Mouse (Mus musculus): Measurements from ENCODE around the gene Pou3f3. TPM values are rescaled to one million over a fixed set of nuclear protein-coding genes. Genes with fewer than 3 reads are reported as not detected.

Pou3f3 gene
- polyA plus RNA-seq, 1 experiment = 0.09 TPM

DNA sequence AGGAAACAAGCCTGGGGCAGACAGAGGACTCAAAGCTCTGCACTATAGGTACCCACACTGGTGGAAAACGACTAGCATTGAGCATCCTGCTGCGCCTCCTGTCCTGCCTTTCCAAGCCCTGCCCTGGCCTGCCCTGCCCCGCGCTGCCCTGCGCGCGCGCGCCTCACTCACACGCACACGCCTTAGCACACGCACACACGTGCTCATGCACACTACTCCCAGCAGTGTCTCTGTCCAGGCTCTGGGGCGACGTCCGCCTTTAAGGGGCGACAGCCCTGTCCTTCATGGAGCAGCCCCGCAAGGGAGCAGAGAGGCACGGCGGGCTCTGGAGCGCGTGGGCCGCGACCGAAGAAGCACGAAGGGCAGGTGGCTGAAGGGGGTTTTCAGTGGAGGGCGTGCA is 11.2 kb upstream of the Pou3f3 start:
- H3K4me3 ChIP-seq (ENCODE audit: control insufficient read depth, insufficient read depth, low read length) = no peak overlapping the region
- peaks cover 18% of the 10 kb centered on the region for H3K27me3 ChIP-seq (ENCODE audit: control insufficient read depth, insufficient read depth, low read length)
- H3K36me3 ChIP-seq (ENCODE audit: control insufficient read depth, insufficient read depth, low read length) = no peaks in the 10 kb centered on the region
- no peaks in the 10 kb centered on the region for H3K4me1 ChIP-seq (replicated peaks; ENCODE audit: control insufficient read depth, insufficient read depth, low read length)
- WGBS = 17% methylated on average over 27 of the region's 27 CpGs
- no peak for TF ChIP-seq CTCF (IDR thresholded peaks at IDR 0.05; ENCODE audit: borderline replicate concordance, control insufficient read depth, extremely low read depth, insufficient read depth, low read length, poor library complexity)
- no peak for TF ChIP-seq POLR2A (IDR thresholded peaks at IDR 0.05; ENCODE audit: control insufficient read depth, extremely low read depth, insufficient read depth, low read length, poor library complexity)
- H3K27ac ChIP-seq (ENCODE audit: control insufficient read depth, insufficient read depth, low read length) = no peak overlapping the region
- DNase-seq = no peak

DNA sequence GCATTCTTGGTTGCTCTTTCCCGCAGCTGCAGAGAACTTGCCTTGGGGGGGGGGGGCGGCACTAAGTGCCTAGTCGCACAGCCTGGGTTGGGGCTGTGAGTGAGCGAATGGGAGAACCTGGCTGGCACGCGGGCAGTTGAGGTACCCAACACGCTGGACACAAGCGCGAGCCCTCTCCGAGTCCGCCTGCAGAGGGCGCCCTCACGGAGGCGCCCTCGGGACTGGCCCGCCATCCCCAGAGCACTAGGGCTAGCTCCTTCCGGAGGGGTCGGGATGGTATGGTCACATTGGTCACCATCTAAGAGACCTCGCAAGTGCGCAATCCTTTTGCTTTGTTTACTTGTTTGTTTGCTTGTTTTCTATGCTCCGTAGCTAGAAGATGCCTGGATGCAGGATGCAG is 10.8 kb upstream of the Pou3f3 start:
- no peak overlapping the region for H3K4me3 ChIP-seq (ENCODE audit: control insufficient read depth, insufficient read depth, low read length)

DNA sequence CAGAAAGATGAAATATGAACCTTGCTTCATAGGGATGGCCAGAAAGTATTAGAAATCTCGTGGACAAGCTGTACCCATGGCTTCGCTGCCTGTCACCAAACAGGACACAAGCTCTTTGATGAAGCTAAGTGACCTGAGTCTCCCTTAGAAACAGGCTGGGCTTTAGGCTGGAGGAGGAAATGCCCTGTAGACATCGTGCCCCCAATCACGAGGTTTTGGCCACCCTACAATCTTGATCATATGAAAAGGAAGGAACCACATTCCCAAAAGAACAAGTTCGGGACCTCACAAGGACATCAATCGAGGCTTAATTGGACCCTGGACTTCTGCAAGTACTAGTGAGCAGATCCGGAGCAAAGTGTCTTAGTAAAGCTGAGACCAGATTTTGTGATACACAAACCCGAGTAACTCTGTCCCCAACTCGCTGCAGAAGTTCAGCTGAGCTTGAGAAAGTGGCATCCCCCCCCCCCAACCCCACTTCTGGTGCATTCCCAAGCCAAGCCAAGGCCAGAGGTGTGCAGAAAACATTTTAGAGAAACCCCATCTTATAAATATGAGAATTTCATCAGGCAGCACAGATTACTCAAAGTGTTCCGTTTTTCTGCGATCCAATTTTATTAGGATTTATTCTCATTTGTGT is 10.1 kb upstream of the Pou3f3 start:
- H3K27me3 ChIP-seq (ENCODE audit: control insufficient read depth, insufficient read depth, low read length) = peaks cover 20% of the 10 kb centered on the region
- H3K4me3 ChIP-seq (ENCODE audit: control insufficient read depth, insufficient read depth, low read length) = no peak overlapping the region
- DNase-seq = no peak
- no peak for TF ChIP-seq CTCF (IDR thresholded peaks at IDR 0.05; ENCODE audit: borderline replicate concordance, control insufficient read depth, extremely low read depth, insufficient read depth, low read length, poor library complexity)
- no peak for TF ChIP-seq POLR2A (IDR thresholded peaks at IDR 0.05; ENCODE audit: control insufficient read depth, extremely low read depth, insufficient read depth, low read length, poor library complexity)
- H3K27ac ChIP-seq (ENCODE audit: control insufficient read depth, insufficient read depth, low read length) = no peak overlapping the region
- H3K36me3 ChIP-seq (ENCODE audit: control insufficient read depth, insufficient read depth, low read length) = no peaks in the 10 kb centered on the region
- H3K4me1 ChIP-seq (replicated peaks; ENCODE audit: control insufficient read depth, insufficient read depth, low read length) = no peaks in the 10 kb centered on the region
- WGBS = 9% methylated on average over 11 of the region's 11 CpGs

More for the DNA sequence above, 10.8 kb upstream of the Pou3f3 start:
- H3K27ac ChIP-seq (ENCODE audit: control insufficient read depth, insufficient read depth, low read length) = no peak overlapping the region
- H3K36me3 ChIP-seq (ENCODE audit: control insufficient read depth, insufficient read depth, low read length) = no peaks in the 10 kb centered on the region
- DNase-seq = no peak
- 9% methylated on average over 21 of the region's 21 CpGs for WGBS
- H3K27me3 ChIP-seq (ENCODE audit: control insufficient read depth, insufficient read depth, low read length) = peaks cover 19% of the 10 kb centered on the region
- H3K4me1 ChIP-seq (replicated peaks; ENCODE audit: control insufficient read depth, insufficient read depth, low read length) = no peaks in the 10 kb centered on the region
- TF ChIP-seq CTCF (IDR thresholded peaks at IDR 0.05; ENCODE audit: borderline replicate concordance, control insufficient read depth, extremely low read depth, insufficient read depth, low read length, poor library complexity) (no peak), POLR2A (IDR thresholded peaks at IDR 0.05; ENCODE audit: control insufficient read depth, extremely low read depth, insufficient read depth, low read length, poor library complexity) (no peak)

DNA sequence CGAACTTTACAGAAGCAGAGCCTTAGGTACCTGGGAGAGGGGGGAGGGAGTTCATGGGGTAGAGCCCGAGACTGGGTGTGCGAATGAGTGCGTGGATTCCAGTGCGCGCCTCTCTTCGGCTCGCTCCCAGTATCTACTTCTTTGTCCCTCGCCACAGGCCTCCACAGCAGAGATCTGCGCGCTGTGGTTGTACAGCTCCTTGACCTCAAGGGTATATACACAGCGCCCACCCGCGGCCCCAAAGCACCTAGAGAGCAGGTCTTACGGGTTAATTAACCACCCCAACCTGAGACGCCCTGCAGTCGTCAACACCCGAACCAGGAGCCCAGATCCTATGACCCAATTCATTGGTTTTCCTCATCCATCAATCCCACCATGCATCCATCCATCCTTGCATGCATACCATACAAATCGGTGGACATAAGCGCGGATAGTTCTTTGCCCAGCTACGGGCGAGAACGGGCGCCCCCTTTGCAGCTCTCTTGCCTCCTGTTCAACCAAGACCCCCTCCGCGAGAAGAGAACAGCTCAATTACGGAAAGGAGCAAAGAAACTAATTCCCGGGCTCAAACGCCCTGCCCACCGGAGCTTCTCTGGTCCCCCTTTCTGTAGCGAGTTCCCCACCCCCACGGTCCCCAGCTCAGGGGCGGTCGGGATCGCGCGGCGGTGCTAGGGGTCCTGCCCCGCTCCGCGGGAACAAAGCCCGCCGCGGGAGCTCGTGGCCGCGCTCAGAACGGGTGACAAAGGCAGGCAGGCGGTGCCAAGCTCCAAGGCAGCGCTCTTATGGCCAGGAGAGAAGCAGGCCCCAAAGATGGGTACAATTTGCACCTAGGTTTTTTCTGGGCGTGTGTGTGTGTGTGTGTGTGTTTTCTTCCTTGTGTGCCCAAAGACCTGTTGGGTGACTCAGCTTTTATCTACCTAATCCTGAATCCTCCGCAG is 9.1 kb upstream of the Pou3f3 start:
- WGBS = 4% methylated on average over 53 of the region's 53 CpGs

DNA sequence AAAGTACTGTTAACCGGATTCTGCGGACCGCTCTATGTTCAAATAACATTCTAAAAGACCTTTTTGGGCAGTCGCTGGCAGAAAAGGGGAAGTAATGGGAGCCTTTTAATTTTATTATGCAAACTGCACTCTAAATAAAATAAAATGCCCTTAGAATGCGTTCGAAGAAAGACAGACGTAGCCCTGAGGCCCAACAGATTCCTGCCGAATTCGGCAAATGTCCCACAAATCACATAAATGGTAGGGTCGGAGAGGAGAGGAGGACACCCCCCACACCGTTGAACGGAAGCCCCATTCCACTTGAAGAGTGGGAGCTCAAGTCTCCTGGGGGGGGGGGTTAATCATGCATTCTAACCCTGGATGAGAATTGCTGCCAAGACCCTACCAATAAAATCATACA is 8.3 kb upstream of the Pou3f3 start:
- no peak for TF ChIP-seq POLR2A (IDR thresholded peaks at IDR 0.05; ENCODE audit: control insufficient read depth, extremely low read depth, insufficient read depth, low read length, poor library complexity)
- no peak for TF ChIP-seq CTCF (IDR thresholded peaks at IDR 0.05; ENCODE audit: borderline replicate concordance, control insufficient read depth, extremely low read depth, insufficient read depth, low read length, poor library complexity)
- Histone ChIP-seq H3K4me3 (ENCODE audit: control insufficient read depth, insufficient read depth, low read length) (no peak overlapping the region), H3K4me1 (replicated peaks; ENCODE audit: control insufficient read depth, insufficient read depth, low read length) (no peaks in the 10 kb centered on the region), H3K36me3 (ENCODE audit: control insufficient read depth, insufficient read depth, low read length) (no peaks in the 10 kb centered on the region), H3K27me3 (ENCODE audit: control insufficient read depth, insufficient read depth, low read length) (peaks cover 24% of the 10 kb centered on the region), H3K27ac (ENCODE audit: control insufficient read depth, insufficient read depth, low read length) (no peak overlapping the region)
- no peak for DNase-seq
- 2% methylated on average over 12 of the region's 12 CpGs for WGBS

More for the DNA sequence above, 9.1 kb upstream of the Pou3f3 start:
- H3K36me3 ChIP-seq (ENCODE audit: control insufficient read depth, insufficient read depth, low read length) = no peaks in the 10 kb centered on the region
- DNase-seq = no peak
- no peaks in the 10 kb centered on the region for H3K4me1 ChIP-seq (replicated peaks; ENCODE audit: control insufficient read depth, insufficient read depth, low read length)
- H3K27me3 ChIP-seq (ENCODE audit: control insufficient read depth, insufficient read depth, low read length) = peaks cover 20% of the 10 kb centered on the region
- no peak overlapping the region for H3K27ac ChIP-seq (ENCODE audit: control insufficient read depth, insufficient read depth, low read length)
- H3K4me3 ChIP-seq (ENCODE audit: control insufficient read depth, insufficient read depth, low read length) = no peak overlapping the region
- no peak for TF ChIP-seq POLR2A (IDR thresholded peaks at IDR 0.05; ENCODE audit: control insufficient read depth, extremely low read depth, insufficient read depth, low read length, poor library complexity)
- no peak for TF ChIP-seq CTCF (IDR thresholded peaks at IDR 0.05; ENCODE audit: borderline replicate concordance, control insufficient read depth, extremely low read depth, insufficient read depth, low read length, poor library complexity)

DNA sequence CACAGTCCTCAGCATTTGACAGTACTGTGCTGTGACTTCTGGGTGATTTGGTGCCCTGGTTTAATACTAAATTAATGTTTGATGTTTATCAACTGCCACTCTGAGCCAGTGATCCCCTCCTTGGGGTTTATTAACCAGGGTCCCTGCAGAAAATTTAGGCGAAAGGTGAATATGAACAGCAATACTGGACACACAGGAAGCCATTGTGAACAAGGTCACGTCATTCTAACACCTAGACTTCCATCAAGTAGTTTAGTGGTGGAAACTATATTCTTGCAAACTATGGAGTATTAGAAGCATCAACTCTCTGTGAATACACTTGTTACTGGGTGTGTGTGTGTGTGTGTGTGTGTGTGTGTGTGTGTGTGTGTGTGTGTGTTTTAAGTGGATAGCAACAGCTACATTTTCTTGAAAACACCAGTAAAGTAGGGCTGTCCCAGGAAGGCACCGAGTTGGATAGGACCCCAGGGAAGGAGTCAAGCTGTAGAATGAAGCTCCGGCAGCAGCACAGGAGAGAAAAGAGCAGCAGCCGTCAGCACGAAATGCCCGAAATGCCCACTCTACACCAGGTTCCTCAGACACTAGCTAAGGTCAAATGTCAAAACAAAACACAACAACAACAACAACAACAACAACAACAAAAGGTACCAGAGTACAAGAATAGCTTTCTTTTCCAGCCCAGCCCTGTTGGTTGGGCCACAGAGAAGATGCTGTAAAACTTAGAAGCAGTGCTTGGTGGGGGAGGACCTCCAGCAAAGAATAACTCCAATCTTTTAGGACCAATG is 7.6 kb upstream of the Pou3f3 start:
- Histone ChIP-seq H3K4me1 (replicated peaks; ENCODE audit: control insufficient read depth, insufficient read depth, low read length) (no peaks in the 10 kb centered on the region), H3K27ac (ENCODE audit: control insufficient read depth, insufficient read depth, low read length) (no peak overlapping the region), H3K36me3 (ENCODE audit: control insufficient read depth, insufficient read depth, low read length) (no peaks in the 10 kb centered on the region), H3K4me3 (ENCODE audit: control insufficient read depth, insufficient read depth, low read length) (no peak overlapping the region), H3K27me3 (ENCODE audit: control insufficient read depth, insufficient read depth, low read length) (peaks cover 25% of the 10 kb centered on the region)
- TF ChIP-seq CTCF (IDR thresholded peaks at IDR 0.05; ENCODE audit: borderline replicate concordance, control insufficient read depth, extremely low read depth, insufficient read depth, low read length, poor library complexity) (no peak), POLR2A (IDR thresholded peaks at IDR 0.05; ENCODE audit: control insufficient read depth, extremely low read depth, insufficient read depth, low read length, poor library complexity) (no peak)
- WGBS = 18% methylated on average over 7 of the region's 7 CpGs
- DNase-seq = no peak
